Mouse (Mus musculus) gastrocnemius, adult 18-20 months (tissue): ENCODE data around the gene Ciao2a. TPM values are rescaled to one million over a fixed set of nuclear protein-coding genes. Genes with fewer than 3 reads are reported as not detected.
A peak's percentile ranks its signal among the peaks of the same experiment; 100 is the strongest.

ENCODE experiments used
- DNase-seq: peaks from one replicate; pipeline ENCODE4 v3.0.0; 2021; ENCODE audit warnings: low spot score
- total RNA-seq, 2 experiments: library from RNA; stranded (reverse); gene quantifications; 2 replicates each; pipeline ENCODE4 v1.2.3; 2021

Ciao2a gene
- total RNA-seq, 2 experiments from 2014 or later: 49.7 to 53.9 TPM

GRCm38 (mm10) chr9:66119498-66119897, 6.9 kb upstream of the Ciao2a start:
- DNase-seq: no peak

GRCm38 (mm10) chr9:66120106-66120505, 6.3 kb upstream of the Ciao2a start:
- DNase-seq: no peak

GRCm38 (mm10) chr9:66120945-66121344, 5.5 kb upstream of the Ciao2a start:
- no peak for DNase-seq

GRCm38 (mm10) chr9:66121421-66121820, 5.0 kb upstream of the Ciao2a start:
- DNase-seq: no peak

GRCm38 (mm10) chr9:66123648-66124047, 2.8 kb upstream of the Ciao2a start:
- no peak for DNase-seq

- DNase-seq: no peak
Observed at GRCm38 (mm10) chr9:66124111-66124531, 2.3 kb upstream of the Ciao2a start.

GRCm38 (mm10) chr9:66124681-66125542, 1.5 kb upstream of the Ciao2a start:
- DNase-seq: peak; percentile 98

- no peak for DNase-seq
Observed at GRCm38 (mm10) chr9:66125543-66126455, 612 bp upstream of the Ciao2a start.

GRCm38 (mm10) chr9:66127193-66127546, 759 bp downstream of the Ciao2a start:
- no peak for DNase-seq

- DNase-seq: no peak
Observed at GRCm38 (mm10) chr9:66127884-66128283, 1.5 kb downstream of the Ciao2a start.

- DNase-seq: no peak
Observed at GRCm38 (mm10) chr9:66131466-66131865, 5.1 kb downstream of the Ciao2a start.

GRCm38 (mm10) chr9:66135967-66136366, 9.6 kb downstream of the Ciao2a start:
- no peak for DNase-seq

GRCm38 (mm10) chr9:66138193-66138592, 11.8 kb downstream of the Ciao2a start:
- DNase-seq: no peak

GRCm38 (mm10) chr9:66142265-66142664, 15.9 kb downstream of the Ciao2a start:
- no peak for DNase-seq

- peak; percentile 80 for DNase-seq
Observed at GRCm38 (mm10) chr9:66144248-66144647, 17.8 kb downstream of the Ciao2a start.

GRCm38 (mm10) chr9:66146141-66146540, 19.7 kb downstream of the Ciao2a start:
- no peak for DNase-seq

- no peak for DNase-seq
Observed at GRCm38 (mm10) chr9:66152011-66152410, 25.6 kb downstream of the Ciao2a start.

- no peak for DNase-seq
Observed at GRCm38 (mm10) chr9:66153594-66153993, 27.2 kb downstream of the Ciao2a start.

- no peak for DNase-seq
Observed at GRCm38 (mm10) chr9:66154013-66154412, 27.6 kb downstream of the Ciao2a start.

GRCm38 (mm10) chr9:66155534-66155933, 29.1 kb downstream of the Ciao2a start:
- no peak for DNase-seq

GRCm38 (mm10) chr9:66157958-66158830, 31.8 kb downstream of the Ciao2a start, which contains the start of gene Dapk2:
Dapk2 (plus strand) TSS chr9:66158223.
- DNase-seq: peak; percentile 87
